Comparison of ENCODE assay signal across 23 mouse cellular contexts in genomic region chr9:68351466-68351865, GRCm38 (mm10).
DNase-seq lines count a peak whose midpoint lies in the region.
"Had no signal": no experiment of that assay in that cellular context is flagged by ENCODE, and none has a peak within 500 bp of the region (broad histone marks: within the 10 kb centered on the region; RNA-seq: fewer than 3 reads in every experiment).

No protein-coding gene starts in this region.

- no peaks in the 10 kb centered on the region for H3K27me3 ChIP-seq in heart, embryonic 10.5 days (ENCODE audit: insufficient read depth, poor library complexity, severe bottlenecking)
- H3K27me3 ChIP-seq: liver, embryonic 12.5 days; midbrain, embryonic 13.5 days; neural tube, embryonic 13.5 days; stomach, embryonic 15.5 days had no signal

- H3K36me3 ChIP-seq in heart, embryonic 10.5 days: no peaks in the 10 kb centered on the region
- H3K36me3 ChIP-seq: liver, embryonic 12.5 days; midbrain, embryonic 13.5 days; neural tube, embryonic 13.5 days; stomach, embryonic 15.5 days had no signal

- 83% methylated on average over 4 of the region's 4 CpGs for WGBS in heart, embryonic 10.5 days

- peak; percentile 39 to 44 for DNase-seq in heart, adult 18-20 months
- no peak for DNase-seq in heart, embryonic 10.5 days (ENCODE audit: low spot score)
- peak; percentile 16 for DNase-seq in right cerebral cortex, postnatal 14 days
- DNase-seq in right cerebral cortex, postnatal 25 days: no peak
- DNase-seq in gastrocnemius, postnatal 25 days: peak; percentile 9
- DNase-seq in testis, postnatal 10 days (ENCODE audit: low spot score): no peak
- no peak for DNase-seq in embryo, embryonic 9.5 days (ENCODE audit: extremely low spot score)
- DNase-seq: adrenal gland, postnatal 25 days; cerebellum, adult 18-20 months; cerebellum, postnatal 10 days; kidney, adult 9 months; kidney, postnatal 10 days; layer of hippocampus, postnatal 36 days; left cerebral cortex, postnatal 4 days; liver, postnatal 0 days; thymus, postnatal 14 days had no signal

- no peaks in the 10 kb centered on the region for H3K4me1 ChIP-seq in heart, embryonic 10.5 days
- H3K4me1 ChIP-seq: liver, embryonic 12.5 days; midbrain, embryonic 13.5 days; neural tube, embryonic 13.5 days; stomach, embryonic 15.5 days had no signal

- no peaks in the 10 kb centered on the region for H3K9me3 ChIP-seq in heart, embryonic 10.5 days
- H3K9me3 ChIP-seq: liver, embryonic 12.5 days; midbrain, embryonic 13.5 days; neural tube, embryonic 13.5 days; stomach, embryonic 15.5 days had no signal

- no peak overlapping the region for H3K27ac ChIP-seq in heart, embryonic 10.5 days
- H3K27ac ChIP-seq: hindbrain, embryonic 14.5 days; liver, embryonic 12.5 days; macrophage; midbrain, embryonic 13.5 days; neural tube, embryonic 13.5 days; stomach, embryonic 15.5 days had no signal

- H3K4me3 ChIP-seq in heart, embryonic 10.5 days: no peak overlapping the region
- H3K4me3 ChIP-seq: erythroblast, embryonic 14.5 days; liver, embryonic 12.5 days; midbrain, embryonic 13.5 days; neural tube, embryonic 13.5 days; stomach, embryonic 15.5 days had no signal

Comparison
In these comparisons a context has a peak if more than half of its experiments do, and no peak if none do; other contexts are left out.
1. DNase-seq: peak in heart, adult 18-20 months (2 of 2), right cerebral cortex, postnatal 14 days (single experiment) and gastrocnemius, postnatal 25 days (single experiment); none in heart, embryonic 10.5 days (single experiment), right cerebral cortex, postnatal 25 days (single experiment), testis, postnatal 10 days (single experiment) and embryo, embryonic 9.5 days (single experiment).